Mouse (Mus musculus) hindbrain, embryonic 14.5 days (tissue): ENCODE measurements around the gene 4933412E24Rik. TPM values are rescaled to one million over a fixed set of nuclear protein-coding genes. Genes with fewer than 3 reads are reported as not detected.

Experiments
- ATAC-seq: fragments of 200-750 bp; cut with Nextera tagmentation; 2 replicates; pipeline ENCODE4 v1.8.0; 2017; ENCODE audit warnings: moderate number of reproducible peaks, mild to moderate bottlenecking, moderate TSS enrichment, moderate library complexity; ENCODE audit not compliant: low FRiP score
- DNase-seq: peaks from one replicate; pipeline ENCODE4 v3.0.0-alpha.2; 2015; ENCODE audit warnings: low spot score
- H3K27ac ChIP-seq: fragments of 300-500 bp; sonication (generic); 2 replicates; pipeline ENCODE4 v1.5.1; 2014; ENCODE audit warnings: mild to moderate bottlenecking, moderate library complexity
- H3K27me3 ChIP-seq: fragments of 300-500 bp; sonication (generic); 2 replicates; pipeline ENCODE4 v1.6.1; 2014; ENCODE audit warnings: mild to moderate bottlenecking, low read length, mixed read lengths; ENCODE audit not compliant: control insufficient read depth, insufficient read depth
- H3K36me3 ChIP-seq: fragments of 300-500 bp; sonication (generic); replicated peaks from 2 replicates; pipeline ENCODE4 v1.6.1; 2014; ENCODE audit not compliant: control insufficient read depth, insufficient read depth
- H3K4me1 ChIP-seq: fragments of 300-500 bp; sonication (generic); replicated peaks from 2 replicates; pipeline ENCODE4 v1.6.1; 2014; ENCODE audit warnings: antibody characterized with exemption, low read length, mixed read lengths; ENCODE audit not compliant: control insufficient read depth, insufficient read depth
- H3K4me2 ChIP-seq: fragments of 300-500 bp; sonication (generic); replicated peaks from 2 replicates; pipeline ENCODE4 v1.6.1; 2014; ENCODE audit warnings: mild to moderate bottlenecking, moderate library complexity
- H3K4me3 ChIP-seq: fragments of 300-500 bp; sonication (generic); replicated peaks from 2 replicates; pipeline ENCODE4 v1.5.1; 2014; ENCODE audit warnings: mild to moderate bottlenecking, low read length
- H3K9ac ChIP-seq: fragments of 300-500 bp; sonication (generic); 2 replicates; pipeline ENCODE4 v1.6.1; 2014
- H3K9me3 ChIP-seq: fragments of 300-500 bp; sonication (generic); 2 replicates; pipeline ENCODE4 v1.6.1; 2016; ENCODE audit warnings: low read length; ENCODE audit not compliant: control insufficient read depth
- WGBS: fragments of 180-500 bp; shearing (Covaris S2); extraction: QIAGEN DNeasy Blood & Tissue Kit; methylation state at CpG from one replicate; pipeline ENCODE4 v1.1.7; 2014; 5-methylcytosine and 5-hydroxymethylcytosine counted together
- polyA plus RNA-seq: library from polyadenylated mRNA; unstranded; fragments of >200 nt; fragmentation: Nextera tagmentation; extraction: Ambion mirVana; gene quantifications from 2 replicates; pipeline ENCODE4 v1.2.1, GENCODE M21; 2014

Gene 4933412E24Rik
- polyA plus RNA-seq, result not detected in 2 replicates

DNA sequence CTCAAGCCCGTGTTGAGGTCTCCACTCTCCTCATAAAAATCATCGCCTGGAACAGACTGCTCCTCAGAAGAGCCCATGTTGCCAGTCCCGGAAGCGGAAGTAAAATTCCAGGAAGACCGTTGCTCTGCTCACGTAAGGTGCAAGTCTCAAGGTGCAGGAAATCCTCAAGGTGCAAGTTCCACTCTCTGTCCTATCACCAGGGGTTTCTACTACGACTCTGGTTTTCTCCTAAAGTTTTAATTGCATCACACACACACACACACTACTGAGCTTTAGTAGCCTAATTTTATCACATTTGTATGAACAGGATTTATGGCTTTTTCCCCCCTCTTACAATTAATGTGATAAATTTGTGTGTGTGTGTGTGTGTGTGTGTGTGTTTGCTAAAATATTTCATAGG is at the start of gene 4933412E24Rik:
4933412E24Rik (minus strand) TSS at position 101 of the 400 bp plus-strand sequence.
- Histone ChIP-seq H3K36me3 (no peaks in the 10 kb centered on the region), H3K9me3 (no peaks in the 10 kb centered on the region), H3K4me2 (no peak within 1 kb of the TSS), H3K27ac (no peak within 1 kb of the TSS), H3K4me1 (no peaks in the 10 kb centered on the region), H3K4me3 (no peak within 1 kb of the TSS), H3K27me3 (no peaks in the 10 kb centered on the region), H3K9ac (no peak within 1 kb of the TSS)
- WGBS, result 90% methylated on average over 7 of the region's 7 CpGs
- no peak for ATAC-seq
- no peak for DNase-seq

DNA sequence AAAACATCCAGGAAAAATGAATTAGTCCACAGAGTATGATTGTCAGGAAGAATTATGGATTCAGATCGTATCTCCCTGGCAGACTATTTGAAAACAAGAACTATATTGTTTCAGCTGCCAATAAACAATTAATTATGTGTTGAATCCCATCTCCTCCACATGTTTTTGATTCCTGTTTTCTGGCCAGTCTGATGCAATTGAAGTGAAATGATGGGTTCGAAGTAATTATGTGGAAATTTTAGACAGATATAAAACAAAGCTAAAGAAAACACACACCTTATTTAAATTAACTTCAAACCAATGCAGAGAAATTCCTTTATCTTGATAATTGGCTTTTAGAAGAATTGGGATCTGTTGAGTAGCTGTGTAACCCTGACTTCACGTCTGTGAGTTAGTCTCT is 14.3 kb upstream of the 4933412E24Rik start:
- WGBS, result 69% methylated on average over 3 of the region's 3 CpGs
- DNase-seq (no peak), ATAC-seq (no peak)
- H3K36me3 ChIP-seq, result no peaks in the 10 kb centered on the region
- H3K4me3 ChIP-seq, result no peak overlapping the region
- no peak overlapping the region for H3K9ac ChIP-seq
- H3K27me3 ChIP-seq, result no peaks in the 10 kb centered on the region
- no peak overlapping the region for H3K27ac ChIP-seq
- H3K4me1 ChIP-seq, result no peaks in the 10 kb centered on the region
- H3K4me2 ChIP-seq, result no peak overlapping the region
- no peaks in the 10 kb centered on the region for H3K9me3 ChIP-seq

DNA sequence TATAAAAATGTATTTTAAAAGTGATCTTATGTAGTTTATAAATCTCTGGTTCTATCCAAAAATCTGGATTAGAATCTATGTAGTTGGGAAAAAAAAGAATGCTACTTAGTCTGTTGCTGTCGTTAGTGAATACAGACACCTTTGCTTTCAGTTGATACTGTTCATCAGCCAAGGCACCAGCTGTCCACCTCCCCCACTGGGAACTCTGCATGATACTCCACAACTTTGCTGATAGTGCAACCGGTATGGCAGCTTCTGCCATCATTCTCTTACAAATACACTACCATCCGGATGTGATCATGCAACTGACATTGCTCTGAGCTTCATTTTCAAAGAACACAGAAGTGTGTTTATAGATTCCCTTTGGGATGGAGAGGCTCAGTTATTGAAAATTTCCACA is 4.8 kb upstream of the 4933412E24Rik start:
- 53% methylated on average over 3 of the region's 3 CpGs for WGBS
- Histone ChIP-seq H3K9ac (no peak overlapping the region), H3K27ac (no peak overlapping the region), H3K4me1 (no peaks in the 10 kb centered on the region), H3K4me3 (no peak overlapping the region), H3K9me3 (no peaks in the 10 kb centered on the region), H3K36me3 (no peaks in the 10 kb centered on the region), H3K4me2 (no peak overlapping the region), H3K27me3 (no peaks in the 10 kb centered on the region)
- ATAC-seq, result no peak
- no peak for DNase-seq

DNA sequence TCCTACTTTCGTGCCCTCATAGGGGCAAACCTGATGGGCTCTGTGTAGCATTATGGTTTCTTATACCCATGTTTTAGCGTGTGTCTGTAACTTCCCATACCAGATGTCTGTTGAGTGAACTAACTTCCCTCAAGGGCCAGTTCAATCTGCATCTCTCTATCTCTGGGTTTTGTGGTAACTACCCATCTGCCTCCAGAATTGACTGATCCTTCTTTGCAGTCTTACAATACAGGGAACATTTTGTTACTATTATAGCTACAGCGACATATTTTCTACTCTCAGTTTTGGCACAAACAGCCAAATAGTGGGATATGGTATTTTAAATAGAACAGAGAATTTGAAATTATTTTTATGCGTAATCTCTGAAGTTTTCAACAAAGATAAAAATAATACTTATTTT is 6.2 kb downstream of the 4933412E24Rik start:
- H3K36me3 ChIP-seq, result no peaks in the 10 kb centered on the region

DNA sequence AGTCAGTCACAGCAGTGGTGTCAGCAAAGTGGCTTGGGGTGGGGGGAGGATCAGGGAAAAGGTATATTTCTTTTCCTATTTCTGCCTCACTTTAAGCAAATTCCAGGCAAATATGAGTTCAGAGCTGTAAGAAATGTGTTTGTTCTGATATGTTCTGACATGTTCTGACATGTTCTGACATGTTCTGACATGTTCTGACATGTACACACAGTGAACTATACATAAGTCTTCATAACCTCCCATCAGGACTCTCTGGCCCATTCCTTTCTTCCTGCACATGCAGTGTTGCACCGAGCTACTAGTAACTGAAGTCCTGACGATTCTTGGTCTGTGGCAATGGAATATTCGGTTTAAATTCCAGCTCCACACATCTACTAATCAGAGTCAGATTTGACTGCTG is 6.8 kb downstream of the 4933412E24Rik start:
- ATAC-seq (no peak), DNase-seq (no peak)
- H3K4me2 ChIP-seq, result no peak overlapping the region
- no peak overlapping the region for H3K9ac ChIP-seq
- no peaks in the 10 kb centered on the region for H3K27me3 ChIP-seq
- no peaks in the 10 kb centered on the region for H3K36me3 ChIP-seq
- H3K9me3 ChIP-seq, result no peaks in the 10 kb centered on the region
- H3K4me1 ChIP-seq, result no peaks in the 10 kb centered on the region
- H3K27ac ChIP-seq, result no peak overlapping the region
- H3K4me3 ChIP-seq, result no peak overlapping the region
- WGBS, result 89% methylated on average over 3 of the region's 3 CpGs

More for the DNA sequence above, 6.2 kb downstream of the 4933412E24Rik start:
- H3K4me1 ChIP-seq, result no peaks in the 10 kb centered on the region
- ATAC-seq (no peak), DNase-seq (no peak)
- H3K4me2 ChIP-seq, result no peak overlapping the region
- no peaks in the 10 kb centered on the region for H3K27me3 ChIP-seq
- no peak overlapping the region for H3K27ac ChIP-seq
- no peak overlapping the region for H3K9ac ChIP-seq
- WGBS, result 94% methylated on average over 4 of the region's 4 CpGs
- no peaks in the 10 kb centered on the region for H3K9me3 ChIP-seq
- no peak overlapping the region for H3K4me3 ChIP-seq

DNA sequence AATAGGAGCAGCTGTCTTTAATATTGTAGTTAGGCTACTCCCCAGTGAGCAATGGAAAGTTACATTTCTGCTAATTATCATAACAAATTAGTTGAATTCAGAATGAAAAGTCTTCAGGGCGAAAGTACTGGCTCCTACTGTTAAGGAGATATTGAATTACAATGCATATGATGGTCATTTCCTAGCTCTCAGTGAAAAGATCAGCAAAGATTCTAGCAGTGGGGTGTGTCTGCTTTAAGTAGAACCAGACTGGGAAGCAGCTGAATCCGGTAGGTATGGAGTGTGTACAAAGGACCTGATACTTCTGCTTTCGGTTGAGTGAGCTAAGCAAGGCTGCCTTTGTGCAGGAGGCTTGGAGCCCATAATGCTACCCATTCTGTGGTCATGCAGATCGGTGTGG is 32.6 kb downstream of the 4933412E24Rik start:
- H3K27me3 ChIP-seq, result no peaks in the 10 kb centered on the region
- 38% methylated on average over 4 of the region's 4 CpGs for WGBS
- H3K4me1 ChIP-seq, result no peaks in the 10 kb centered on the region
- H3K9me3 ChIP-seq, result no peaks in the 10 kb centered on the region
- H3K36me3 ChIP-seq, result no peaks in the 10 kb centered on the region
- no peak overlapping the region for H3K4me3 ChIP-seq
- ATAC-seq, result no peak
- no peak overlapping the region for H3K9ac ChIP-seq
- H3K4me2 ChIP-seq, result no peak overlapping the region
- no peak overlapping the region for H3K27ac ChIP-seq
- DNase-seq, result no peak

DNA sequence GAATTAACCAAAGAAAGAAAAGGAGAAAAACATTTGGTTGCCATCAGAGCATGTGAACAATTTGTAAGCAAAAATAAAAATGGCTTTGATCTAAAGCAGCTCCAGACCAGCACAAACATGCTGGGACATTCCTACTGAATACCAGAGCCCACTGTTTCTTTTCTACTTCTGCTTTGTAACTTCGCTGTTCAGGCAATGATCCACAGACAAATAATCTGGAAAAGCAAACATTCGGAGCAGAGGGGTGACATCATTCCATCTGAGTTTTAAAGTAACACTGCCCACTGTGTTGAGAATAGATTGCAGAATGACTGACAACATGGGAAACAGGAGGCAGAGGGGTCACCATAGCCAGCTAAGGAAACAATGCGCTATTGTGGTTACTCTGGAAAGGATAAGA is 41.1 kb downstream of the 4933412E24Rik start:
- H3K27me3 ChIP-seq, result no peaks in the 10 kb centered on the region
- H3K36me3 ChIP-seq, result no peaks in the 10 kb centered on the region
- DNase-seq (no peak), ATAC-seq (no peak)
- no peaks in the 10 kb centered on the region for H3K9me3 ChIP-seq
- 0 out of 2 replicates have a peak, but pooled peaks cover 5% of the 10 kb centered on the region for H3K4me1 ChIP-seq
- H3K4me2 ChIP-seq, result no peak overlapping the region
- H3K9ac ChIP-seq, result no peak overlapping the region
- 55% methylated on average over 3 of the region's 3 CpGs for WGBS
- no peak overlapping the region; the same call in 1 of the 2 replicates for H3K27ac ChIP-seq
- H3K4me3 ChIP-seq, result no peak overlapping the region

DNA sequence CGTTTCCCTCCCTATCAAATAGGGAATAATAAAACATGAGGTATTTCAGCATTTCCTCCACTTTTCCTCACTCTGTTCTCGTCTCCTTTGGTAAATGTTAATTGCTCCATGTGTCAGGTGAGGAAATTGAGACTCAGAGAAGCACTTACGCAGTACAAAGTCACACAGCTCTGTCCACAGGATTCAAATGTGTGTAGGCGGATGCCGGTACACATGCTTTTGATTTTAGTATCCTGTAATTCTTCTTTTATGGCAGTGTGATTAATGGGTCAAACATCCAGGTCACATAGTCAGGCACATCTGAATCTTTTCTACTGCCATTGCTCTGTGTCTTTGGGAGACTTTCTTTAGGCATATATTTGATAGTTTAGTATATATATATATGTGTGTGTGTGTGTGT is 41.8 kb downstream of the 4933412E24Rik start:
- no peaks in the 10 kb centered on the region for H3K27me3 ChIP-seq
- H3K4me3 ChIP-seq, result no peak overlapping the region
- ATAC-seq (no peak), DNase-seq (no peak)
- H3K9me3 ChIP-seq, result no peaks in the 10 kb centered on the region
- 0 out of 2 replicates have a peak, but pooled peaks cover 5% of the 10 kb centered on the region for H3K4me1 ChIP-seq
- WGBS, result 81% methylated on average over 5 of the region's 5 CpGs
- H3K27ac ChIP-seq, result no peak overlapping the region
- no peaks in the 10 kb centered on the region for H3K36me3 ChIP-seq
- H3K4me2 ChIP-seq, result no peak overlapping the region
- no peak overlapping the region for H3K9ac ChIP-seq

DNA sequence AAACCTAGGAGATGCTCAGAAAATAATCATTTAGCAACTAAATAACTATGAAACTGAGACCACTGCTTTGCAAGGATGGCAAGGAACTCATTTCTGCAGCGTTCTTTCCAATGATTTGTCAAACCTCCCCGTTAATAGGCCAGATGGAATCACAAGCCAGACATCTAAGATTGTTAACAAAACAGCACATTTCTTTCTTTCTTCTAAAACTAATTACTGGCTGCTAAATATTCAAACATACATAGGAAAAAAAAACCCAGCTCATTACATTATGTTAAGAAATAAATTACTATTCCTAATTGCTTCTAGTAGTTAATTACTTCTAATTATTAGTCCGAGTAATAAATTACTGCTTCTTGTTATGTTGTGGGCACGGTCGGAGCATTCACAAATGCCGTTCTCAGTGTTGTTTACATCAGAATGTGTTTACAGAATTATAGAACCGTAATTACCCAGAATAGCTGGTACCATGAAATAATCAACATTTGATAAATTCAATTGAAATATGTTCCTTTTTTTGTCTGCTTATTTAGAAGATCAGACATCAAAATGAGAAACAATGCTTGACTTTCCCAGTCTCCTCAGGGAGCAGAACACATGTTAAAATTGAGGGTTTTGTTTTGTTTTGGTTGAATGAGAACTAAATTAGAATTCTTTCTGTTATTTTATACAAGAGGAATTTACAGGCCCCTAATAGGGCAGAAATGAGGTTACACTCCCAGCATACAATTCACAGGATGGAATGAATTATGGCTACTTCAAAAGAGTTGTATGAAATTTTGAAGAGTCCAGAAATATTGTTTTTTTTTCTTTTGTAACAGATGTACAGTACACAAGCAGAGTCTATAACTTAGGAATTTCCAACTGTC is 42.5 kb downstream of the 4933412E24Rik start:
- DNase-seq, result no peak
- ATAC-seq, result no peak
- 0 out of 2 replicates have a peak, but pooled peaks cover 5% of the 10 kb centered on the region for H3K4me1 ChIP-seq
- no peak overlapping the region for H3K9ac ChIP-seq
- no peak overlapping the region for H3K4me3 ChIP-seq
- H3K27me3 ChIP-seq, result no peaks in the 10 kb centered on the region
- no peaks in the 10 kb centered on the region for H3K9me3 ChIP-seq
- H3K4me2 ChIP-seq, result no peak overlapping the region
- no peaks in the 10 kb centered on the region for H3K36me3 ChIP-seq
- WGBS, result 64% methylated on average over 7 of the region's 7 CpGs
- no peak overlapping the region for H3K27ac ChIP-seq
